Mouse (Mus musculus): Measurements from ENCODE around the gene Cyb5rl. TPM values are rescaled to one million over a fixed set of nuclear protein-coding genes. Genes with fewer than 3 reads are reported as not detected.

Cyb5rl gene
- polyA plus RNA-seq, 1 experiment from 2014 or later: 6.6 TPM

DNA sequence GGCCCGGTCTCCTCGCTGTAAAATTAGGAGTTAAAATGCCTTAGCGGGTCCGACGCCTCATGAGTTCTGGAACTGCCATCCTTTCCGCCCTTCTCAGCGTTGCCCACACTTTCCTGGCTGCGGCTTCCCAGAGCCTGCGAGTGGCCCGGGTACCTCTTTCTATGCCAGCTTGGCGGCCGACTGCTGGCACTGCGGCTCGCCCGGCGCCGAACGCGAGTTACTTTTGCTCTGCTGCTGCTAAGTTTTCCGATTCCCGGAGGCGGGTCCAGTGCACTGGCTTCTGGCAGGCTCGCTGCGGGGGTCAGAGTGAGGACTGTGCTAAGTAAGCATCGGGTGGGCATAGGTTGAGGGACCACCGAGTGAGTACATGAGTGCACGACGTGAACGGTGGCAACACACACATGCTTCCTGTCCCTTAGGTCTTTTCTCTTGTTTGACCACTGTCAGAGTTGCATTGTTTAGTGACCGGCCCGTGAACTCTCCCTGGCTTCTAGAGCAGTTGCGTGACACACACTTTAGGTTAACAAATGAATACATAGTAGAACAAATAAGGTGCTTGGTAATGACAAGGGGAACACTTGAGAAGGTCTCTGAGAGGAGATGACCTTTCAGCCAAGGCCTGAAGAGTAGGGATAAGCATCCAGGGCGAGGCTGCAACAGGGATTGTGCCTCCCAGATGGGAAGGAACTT, 508 bp downstream of the Cyb5rl start:
- peak overlapping the region; percentile 65 for H3K9ac ChIP-seq

DNA sequence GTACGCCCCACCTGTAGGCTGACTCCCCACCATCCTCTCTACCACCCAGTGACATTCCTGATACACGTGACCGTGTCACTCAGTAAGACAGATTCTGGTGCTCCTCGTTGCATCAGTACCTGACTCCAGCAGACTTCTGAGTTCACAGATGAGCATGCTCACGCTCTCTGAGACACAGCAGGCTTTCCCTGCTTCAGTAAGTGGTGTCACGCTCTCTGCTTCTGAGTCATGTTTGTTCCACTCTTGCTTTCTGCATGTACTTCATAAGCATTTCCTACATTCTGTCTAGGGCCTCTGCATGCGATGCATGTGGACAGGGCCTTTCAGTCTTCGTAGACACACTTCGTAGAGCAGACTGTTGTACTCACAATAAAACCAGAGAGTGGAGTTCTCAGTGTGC, 5.6 kb downstream of the Cyb5rl start:
- no peaks in the 10 kb centered on the region for H3K36me3 ChIP-seq
- no peaks in the 10 kb centered on the region for H3K27me3 ChIP-seq (replicated peaks)
- ATAC-seq: no peak
- H3K4me1 ChIP-seq (replicated peaks): no peaks in the 10 kb centered on the region
- H3K9me3 ChIP-seq: no peaks in the 10 kb centered on the region
- no peak overlapping the region for H3K4me3 ChIP-seq (replicated peaks)
- no peak overlapping the region for H3K4me2 ChIP-seq (replicated peaks)
- no peak overlapping the region for H3K9ac ChIP-seq
- H3K27ac ChIP-seq: no peak overlapping the region
- 90% methylated on average over 9 of the region's 9 CpGs for WGBS

More for the DNA sequence above, 508 bp downstream of the Cyb5rl start:
- Histone ChIP-seq H3K9me3 (no peaks in the 10 kb centered on the region), H3K4me2 (replicated peaks) (peak overlapping the region; percentile 96), H3K27me3 (replicated peaks) (no peaks in the 10 kb centered on the region), H3K36me3 (peaks cover 24% of the 10 kb centered on the region), H3K4me1 (replicated peaks) (peaks cover 9% of the 10 kb centered on the region), H3K4me3 (replicated peaks) (peak overlapping the region; percentile 80), H3K27ac (0 out of 2 replicates have a peak overlapping the region, but pooled peaks have one; percentile 22)
- ATAC-seq: peak; percentile 52
- WGBS: 5% methylated on average over 33 of the region's 33 CpGs

DNA sequence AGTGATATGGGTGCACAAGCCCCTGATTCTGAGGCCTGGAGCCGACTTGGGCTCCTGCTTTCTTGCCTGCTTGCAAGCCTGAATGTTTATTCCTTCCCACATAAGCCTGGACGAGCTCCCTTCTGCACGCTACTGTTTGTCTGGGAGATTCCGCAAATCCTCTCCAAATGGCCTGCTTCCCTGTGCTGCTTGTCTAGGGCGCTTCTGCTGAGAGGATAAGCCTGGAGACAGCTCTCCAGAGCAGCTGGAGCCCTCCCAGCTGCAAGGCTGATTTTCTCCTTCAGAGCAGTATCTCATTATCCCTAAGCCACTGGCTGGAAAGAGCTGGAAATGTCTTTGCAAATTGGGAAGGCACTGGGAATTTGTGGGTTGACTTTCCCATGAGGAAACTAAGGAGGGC, 8.7 kb downstream of the Cyb5rl start:
- no peaks in the 10 kb centered on the region for H3K4me1 ChIP-seq (replicated peaks)
- no peaks in the 10 kb centered on the region for H3K9me3 ChIP-seq
- H3K4me3 ChIP-seq (replicated peaks): no peak overlapping the region
- H3K9ac ChIP-seq: no peak overlapping the region
- no peaks in the 10 kb centered on the region for H3K27me3 ChIP-seq (replicated peaks)
- no peak overlapping the region for H3K4me2 ChIP-seq (replicated peaks)
- peak overlapping the region; percentile 11; the same call in 1 of the 2 replicates for H3K27ac ChIP-seq
- 40% methylated on average over 5 of the region's 5 CpGs for WGBS
- ATAC-seq: no peak
- no peaks in the 10 kb centered on the region for H3K36me3 ChIP-seq

DNA sequence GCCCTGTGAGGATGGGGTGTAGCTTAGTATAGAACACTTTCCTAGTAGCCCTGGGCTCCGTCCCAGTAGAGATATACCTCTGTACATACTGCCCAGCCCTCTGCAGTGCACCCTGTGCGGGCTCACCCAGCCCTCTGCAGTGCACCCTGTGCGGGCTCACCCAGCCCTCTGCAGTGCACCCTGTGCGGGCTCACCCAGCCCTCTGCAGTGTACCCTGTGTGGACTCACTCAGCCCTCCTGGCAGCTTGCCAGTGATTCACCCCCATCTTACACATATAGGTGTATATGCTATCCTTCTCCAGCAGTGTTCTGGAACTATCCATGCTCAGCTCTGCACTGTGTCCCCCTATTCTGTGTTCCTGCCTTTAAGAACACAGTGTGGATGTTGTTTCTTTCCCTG, 12.1 kb downstream of the Cyb5rl start:
- WGBS: 79% methylated on average over 4 of the region's 4 CpGs
- no peak for ATAC-seq

DNA sequence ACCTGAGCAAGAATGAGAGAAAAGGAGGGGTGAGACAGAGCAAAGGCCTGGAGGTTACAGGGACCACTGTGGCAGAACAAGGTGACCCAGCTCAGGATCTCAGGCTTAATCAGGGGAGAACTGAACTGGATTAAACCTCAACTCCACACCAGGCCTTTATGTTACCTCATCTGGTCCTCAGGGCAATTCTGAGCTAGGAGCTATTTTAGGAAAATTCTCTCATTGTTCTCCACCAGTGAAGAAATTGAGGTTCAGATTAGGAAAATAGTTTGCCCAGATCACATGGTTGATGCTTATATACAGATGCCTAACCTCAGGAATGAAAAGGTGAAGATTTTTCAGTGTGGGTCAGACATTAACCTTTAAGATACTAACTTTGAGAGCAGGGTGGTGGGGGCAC, 12.9 kb downstream of the Cyb5rl start:
- Histone ChIP-seq H3K4me3 (replicated peaks) (no peak overlapping the region), H3K27me3 (replicated peaks) (no peaks in the 10 kb centered on the region), H3K9ac (no peak overlapping the region), H3K4me2 (replicated peaks) (no peak overlapping the region), H3K9me3 (no peaks in the 10 kb centered on the region), H3K4me1 (replicated peaks) (no peaks in the 10 kb centered on the region), H3K36me3 (no peaks in the 10 kb centered on the region), H3K27ac (no peak overlapping the region)
- ATAC-seq: no peak

More for the DNA sequence above, 12.1 kb downstream of the Cyb5rl start:
- no peak overlapping the region for H3K27ac ChIP-seq
- no peak overlapping the region for H3K4me3 ChIP-seq (replicated peaks)
- H3K9ac ChIP-seq: no peak overlapping the region
- H3K36me3 ChIP-seq: no peaks in the 10 kb centered on the region
- no peaks in the 10 kb centered on the region for H3K4me1 ChIP-seq (replicated peaks)
- no peaks in the 10 kb centered on the region for H3K27me3 ChIP-seq (replicated peaks)
- no peaks in the 10 kb centered on the region for H3K9me3 ChIP-seq
- no peak overlapping the region for H3K4me2 ChIP-seq (replicated peaks)

DNA sequence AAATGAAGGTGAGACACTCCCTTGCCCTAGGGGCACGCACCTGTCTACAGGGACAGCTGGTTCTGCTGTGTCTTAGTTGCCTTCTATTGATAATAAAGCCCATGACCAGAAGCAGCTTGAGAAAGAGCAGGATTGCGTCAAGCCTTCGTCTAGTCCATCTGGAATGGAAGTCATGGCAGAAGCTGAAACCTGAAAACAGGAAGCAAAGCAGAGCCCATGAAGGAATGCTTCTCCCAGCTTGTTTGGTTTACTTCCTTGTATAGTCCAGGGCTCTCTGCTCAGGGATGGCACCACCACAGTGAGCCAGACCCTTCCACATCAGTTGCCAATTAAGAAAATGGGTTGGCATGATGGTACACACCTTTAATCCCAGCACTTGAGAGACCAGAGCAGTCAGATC, 15.4 kb downstream of the Cyb5rl start:
- Histone ChIP-seq H3K9me3 (no peaks in the 10 kb centered on the region), H3K27me3 (replicated peaks) (no peaks in the 10 kb centered on the region), H3K36me3 (no peaks in the 10 kb centered on the region), H3K4me1 (replicated peaks) (no peaks in the 10 kb centered on the region), H3K4me2 (replicated peaks) (no peak overlapping the region), H3K4me3 (replicated peaks) (no peak overlapping the region), H3K9ac (no peak overlapping the region), H3K27ac (no peak overlapping the region)
- 77% methylated on average over 3 of the region's 3 CpGs for WGBS
- ATAC-seq: no peak

DNA sequence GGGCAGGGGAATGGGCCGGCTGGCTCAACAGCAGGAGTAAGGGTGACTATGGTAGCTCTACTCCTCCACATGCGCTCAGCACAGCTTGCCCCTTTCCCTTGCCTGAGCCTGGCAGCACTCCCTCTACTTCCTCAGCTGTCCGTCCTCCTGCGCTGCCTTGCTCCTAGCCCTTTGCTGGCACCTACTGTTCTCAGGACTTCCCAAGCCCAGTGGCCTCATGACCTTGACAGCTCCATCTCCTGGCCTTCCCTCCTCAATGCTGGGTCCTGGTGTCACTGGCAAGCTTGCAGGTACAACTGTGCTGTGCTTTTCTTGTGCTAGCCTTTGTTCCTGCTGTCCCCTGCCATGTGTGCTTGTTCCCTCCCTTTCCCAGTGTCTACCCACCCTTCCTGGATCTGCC, 16.3 kb downstream of the Cyb5rl start:
- no peaks in the 10 kb centered on the region for H3K36me3 ChIP-seq
- H3K27ac ChIP-seq: no peak overlapping the region
- H3K4me2 ChIP-seq (replicated peaks): no peak overlapping the region
- H3K9ac ChIP-seq: no peak overlapping the region
- H3K27me3 ChIP-seq (replicated peaks): no peaks in the 10 kb centered on the region
- no peak overlapping the region for H3K4me3 ChIP-seq (replicated peaks)
- H3K9me3 ChIP-seq: no peaks in the 10 kb centered on the region
- H3K4me1 ChIP-seq (replicated peaks): no peaks in the 10 kb centered on the region
- no peak for ATAC-seq
- 87% methylated on average over 4 of the region's 4 CpGs for WGBS

DNA sequence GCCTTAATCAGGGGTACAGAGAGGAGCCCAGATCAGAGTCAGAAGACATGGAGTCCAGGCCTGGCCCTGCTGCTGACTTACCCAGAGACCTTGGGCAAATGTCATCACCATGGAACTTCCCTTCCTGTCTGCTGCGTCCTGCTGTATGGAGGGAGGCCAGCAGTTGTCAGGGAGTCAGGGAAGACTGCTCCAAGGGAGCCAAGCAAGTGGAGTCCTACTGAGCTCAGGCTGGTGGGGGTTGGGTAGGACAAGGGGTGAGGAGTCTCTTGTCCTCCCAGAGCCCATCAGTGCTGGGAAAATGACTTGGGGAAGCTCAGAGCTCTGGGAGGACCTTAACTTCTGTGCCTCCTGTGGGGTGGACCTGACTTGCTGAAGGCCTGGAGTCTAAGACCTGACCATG, 17.6 kb downstream of the Cyb5rl start:
- 33% methylated on average over 1 of the region's 1 CpGs for WGBS
- H3K4me1 ChIP-seq (replicated peaks): no peaks in the 10 kb centered on the region
- no peak for ATAC-seq
- H3K27me3 ChIP-seq (replicated peaks): no peaks in the 10 kb centered on the region
- no peak overlapping the region for H3K27ac ChIP-seq
- H3K4me3 ChIP-seq (replicated peaks): no peak overlapping the region
- H3K9me3 ChIP-seq: no peaks in the 10 kb centered on the region
- no peaks in the 10 kb centered on the region for H3K36me3 ChIP-seq
- H3K9ac ChIP-seq: no peak overlapping the region
- H3K4me2 ChIP-seq (replicated peaks): no peak overlapping the region

DNA sequence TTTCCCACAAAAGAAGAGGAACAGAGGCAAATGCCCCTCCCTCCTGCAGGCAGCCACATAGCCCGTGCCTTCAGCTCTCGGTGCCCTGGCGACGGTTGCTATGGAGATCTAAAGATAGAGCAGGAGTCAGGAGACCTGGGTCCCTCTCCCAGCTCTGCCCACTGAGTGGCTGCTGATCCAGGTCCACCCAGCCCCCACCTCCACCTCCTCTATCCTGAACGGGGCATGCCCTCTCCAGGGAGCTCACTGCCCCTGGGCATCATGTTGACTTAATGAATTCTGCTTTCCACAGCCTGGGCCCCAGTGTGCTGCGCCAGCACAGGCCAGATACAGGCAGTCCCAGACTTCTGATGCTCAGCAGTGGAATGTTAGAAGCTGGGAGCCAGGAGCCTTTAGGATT, 18.1 kb downstream of the Cyb5rl start:
- 25% methylated on average over 6 of the region's 6 CpGs for WGBS
- Histone ChIP-seq H3K27ac (no peak overlapping the region), H3K4me2 (replicated peaks) (no peak overlapping the region), H3K36me3 (no peaks in the 10 kb centered on the region), H3K9ac (no peak overlapping the region), H3K27me3 (replicated peaks) (no peaks in the 10 kb centered on the region), H3K9me3 (no peaks in the 10 kb centered on the region), H3K4me3 (replicated peaks) (no peak overlapping the region), H3K4me1 (replicated peaks) (no peaks in the 10 kb centered on the region)
- ATAC-seq: 0 out of 2 replicates have a peak, but pooled peaks have one; percentile 12

DNA sequence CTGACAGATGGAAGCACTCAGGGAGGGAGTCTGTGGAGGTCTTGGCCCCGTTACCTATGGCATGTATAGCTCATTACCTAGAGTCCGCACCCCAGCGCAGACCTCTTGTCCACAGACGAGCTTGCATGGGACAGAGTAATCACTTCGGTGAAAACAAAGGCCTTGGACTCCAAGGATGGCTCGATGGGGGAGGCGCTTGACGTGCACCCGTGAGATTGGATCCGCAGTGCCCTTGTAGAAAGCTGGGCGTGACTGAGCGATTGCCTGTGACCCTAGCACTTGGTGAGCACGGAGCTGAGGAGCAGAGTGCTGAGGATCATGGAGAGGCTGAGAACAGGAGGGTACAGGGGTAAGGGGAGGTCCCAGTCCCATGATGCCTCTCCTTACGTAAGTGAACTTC, 24.9 kb downstream of the Cyb5rl start:
- WGBS: 83% methylated on average over 14 of the region's 14 CpGs
- Histone ChIP-seq H3K4me2 (replicated peaks) (no peak overlapping the region), H3K27ac (no peak overlapping the region), H3K36me3 (no peaks in the 10 kb centered on the region), H3K4me3 (replicated peaks) (no peak overlapping the region), H3K9me3 (no peaks in the 10 kb centered on the region), H3K9ac (no peak overlapping the region), H3K4me1 (replicated peaks) (peaks cover 3% of the 10 kb centered on the region; the same call in 1 of the 2 replicates), H3K27me3 (replicated peaks) (no peaks in the 10 kb centered on the region)
- ATAC-seq: no peak

DNA sequence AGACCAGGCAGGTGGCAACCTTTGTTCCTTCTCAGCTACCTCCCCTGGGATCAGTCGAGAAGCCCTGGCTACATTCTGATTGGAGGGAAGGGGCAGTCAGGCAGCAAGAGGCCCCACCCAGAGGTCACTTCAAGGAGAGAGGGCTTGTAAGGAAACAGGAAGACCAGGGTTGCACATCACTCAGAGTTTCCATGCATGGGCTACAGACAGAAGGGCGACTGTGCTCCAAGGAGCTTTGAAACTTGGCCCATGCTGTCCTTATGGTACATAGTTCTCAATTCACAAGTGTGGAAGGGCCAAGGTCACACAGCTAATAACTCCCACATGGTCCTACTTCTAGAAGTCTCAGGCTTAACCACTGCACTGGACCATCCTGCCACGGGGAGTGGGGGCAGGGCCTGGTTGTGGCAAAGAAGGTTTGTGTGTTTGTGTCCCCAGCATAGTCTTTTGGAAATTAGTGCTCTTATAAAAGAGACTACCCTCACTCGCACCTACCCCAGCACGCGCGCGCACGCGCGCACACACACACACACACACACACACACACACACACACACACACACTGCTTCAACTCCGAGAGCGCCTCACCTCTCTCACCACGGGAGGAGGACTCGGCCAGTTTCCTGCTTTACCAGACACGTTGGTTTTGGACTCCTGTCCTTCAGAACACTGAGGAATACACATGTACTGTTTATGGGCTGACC, 27.8 kb downstream of the Cyb5rl start:
- H3K4me2 ChIP-seq (replicated peaks): no peak overlapping the region
- no peaks in the 10 kb centered on the region for H3K9me3 ChIP-seq
- H3K4me1 ChIP-seq (replicated peaks): peaks cover 8% of the 10 kb centered on the region; the same call in 1 of the 2 replicates
- no peaks in the 10 kb centered on the region for H3K27me3 ChIP-seq (replicated peaks)
- no peak overlapping the region for H3K9ac ChIP-seq
- H3K36me3 ChIP-seq: no peaks in the 10 kb centered on the region
- no peak overlapping the region for H3K4me3 ChIP-seq (replicated peaks)
- peak; percentile 64 for ATAC-seq
- H3K27ac ChIP-seq: no peak overlapping the region
- WGBS: 70% methylated on average over 16 of the region's 16 CpGs

DNA sequence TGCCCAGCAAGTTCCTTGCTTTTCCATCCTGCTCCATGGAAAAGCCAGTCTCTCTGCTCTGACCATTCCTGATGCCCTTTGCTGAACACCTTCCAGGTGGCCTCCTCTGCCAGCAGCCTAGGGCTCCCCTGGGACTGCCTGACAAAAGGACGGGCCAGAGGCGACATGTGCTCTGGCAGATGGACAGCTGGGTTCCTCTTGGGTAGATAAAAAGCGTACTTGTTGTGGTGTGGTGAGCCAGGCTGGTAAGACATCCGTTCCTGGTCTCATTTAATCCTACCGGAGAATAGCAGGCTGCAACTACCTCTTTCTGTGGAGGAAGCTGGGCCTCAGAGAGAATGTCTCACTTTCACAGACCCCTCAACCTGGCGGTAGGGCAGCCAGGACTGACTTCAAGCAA, 29.3 kb downstream of the Cyb5rl start:
- no peaks in the 10 kb centered on the region for H3K27me3 ChIP-seq (replicated peaks)
- H3K27ac ChIP-seq: no peak overlapping the region
- H3K4me1 ChIP-seq (replicated peaks): peaks cover 8% of the 10 kb centered on the region; the same call in 1 of the 2 replicates
- no peaks in the 10 kb centered on the region for H3K36me3 ChIP-seq
- no peak overlapping the region for H3K4me2 ChIP-seq (replicated peaks)
- WGBS: 60% methylated on average over 6 of the region's 6 CpGs
- no peaks in the 10 kb centered on the region for H3K9me3 ChIP-seq
- H3K9ac ChIP-seq: no peak overlapping the region
- H3K4me3 ChIP-seq (replicated peaks): no peak overlapping the region
- no peak for ATAC-seq

All from intestine, embryonic 15.5 days (tissue).